Mouse (Mus musculus) heart, adult 2 months (tissue): ENCODE measurements around the gene Mtus2. TPM values are rescaled to one million over a fixed set of nuclear protein-coding genes. Genes with fewer than 3 reads are reported as not detected.

Experiments used
- DNase-seq, 2 experiments: peaks; one replicate each; pipeline ENCODE4 v3.0.0; 2021
- H3K27ac ChIP-seq: fragments of 200-600 bp; 2 replicates; pipeline ENCODE4 v1.8.1; 2022
- H3K27me3 ChIP-seq: fragments of 200-500 bp; 2 replicates; pipeline ENCODE4 v1.6.1; 2012; ENCODE audit warnings: mild to moderate bottlenecking, low read length, inconsistent platforms, mixed read lengths; ENCODE audit not compliant: control insufficient read depth, insufficient read depth
- H3K36me3 ChIP-seq: fragments of 200-500 bp; 2 replicates; pipeline ENCODE4 v1.6.1; 2012; ENCODE audit warnings: low read length, inconsistent platforms; ENCODE audit not compliant: control insufficient read depth, insufficient read depth
- H3K4me1 ChIP-seq: fragments of 200-500 bp; 2 replicates; pipeline ENCODE4 v1.6.1; 2011; ENCODE audit warnings: low read length; ENCODE audit not compliant: control insufficient read depth, insufficient read depth
- H3K4me3 ChIP-seq: fragments of 200-600 bp; 2 replicates; pipeline ENCODE4 v1.8.1; 2022
- H3K79me2 ChIP-seq: fragments of 200-500 bp; replicated peaks from 2 replicates; pipeline ENCODE4 v1.6.1; 2012; ENCODE audit warnings: mild to moderate bottlenecking, inconsistent platforms, low read length, moderate library complexity, mixed read lengths; ENCODE audit not compliant: control insufficient read depth, insufficient read depth
- H3K9ac ChIP-seq: fragments of 200-500 bp; 2 replicates; pipeline ENCODE4 v1.6.1; 2012; ENCODE audit warnings: low read depth, mild to moderate bottlenecking, control low read depth, inconsistent platforms, low read length, mixed read lengths
- CTCF ChIP-seq: fragments of 200-600 bp; IDR thresholded peaks from 2 replicates; pipeline ENCODE4 v1.8.1; 2022; ENCODE audit warnings: antibody characterized with exemption, mild to moderate bottlenecking, moderate library complexity
- EP300 ChIP-seq: fragments of 200-500 bp; IDR thresholded peaks from 2 replicates; pipeline ENCODE4 v1.6.1; 2011; ENCODE audit warnings: low read depth, low read length, control low read depth; ENCODE audit not compliant: insufficient read depth
- POLR2A ChIP-seq: fragments of 200-500 bp; IDR thresholded peaks from 2 replicates; pipeline ENCODE4 v1.6.1; 2011; ENCODE audit warnings: mild to moderate bottlenecking, low read depth, low read length, control low read depth; ENCODE audit not compliant: insufficient read depth
- WGBS: fragments of 180-500 bp; shearing (Covaris S2); methylation state at CpG from one replicate; pipeline ENCODE4 v1.1.7; 2018; 5-methylcytosine and 5-hydroxymethylcytosine counted together
- intact Hi-C: fragments of 180-260 bp; cut with DNase I; formaldehyde crosslinking; loops from one replicate; pipeline ENCODE4 v1.15.1; 2025
- polyA plus RNA-seq: library from polyadenylated mRNA; depleted of rRNA; stranded (reverse); fragments of >200 nt; gene quantifications from 2 replicates; pipeline ENCODE4 v1.2.3, GENCODE M21; 2012
- total RNA-seq, 2 experiments: library from RNA; stranded (reverse); gene quantifications; 2 replicates each; pipeline ENCODE4 v1.2.3; 2021

Mtus2 gene
- total and polyA plus RNA-seq, 3 experiments = 53.5 to 109 (median 96.9) TPM

GRCm38 (mm10) chr5:147955671-147956070 is 1.4 kb upstream of the Mtus2 start:
- H3K27ac ChIP-seq = no peak overlapping the region
- H3K9ac ChIP-seq = no peak overlapping the region
- TF ChIP-seq CTCF (no peak), POLR2A (no peak), EP300 (no peak)
- WGBS = 38% methylated on average over 5 of the region's 5 CpGs
- DNase-seq = no peak
- H3K4me3 ChIP-seq = no peak overlapping the region
- peaks cover 4% of the 10 kb centered on the region; the same call in 1 of the 2 replicates for H3K27me3 ChIP-seq
- no peaks in the 10 kb centered on the region for H3K36me3 ChIP-seq
- H3K79me2 ChIP-seq = no peaks in the 10 kb centered on the region
- intact Hi-C loops = loop anchor here (2.0 kb wide), 1 partner anchor 285 kb away; no protein-coding TSS in a partner anchor
- peaks cover 1% of the 10 kb centered on the region for H3K4me1 ChIP-seq

GRCm38 (mm10) chr5:147956421-147956820 is 699 bp upstream of the Mtus2 start:
- intact Hi-C loops = loop anchor here (2.0 kb wide), 1 partner anchor 284 kb away; no protein-coding TSS in a partner anchor
- H3K4me1 ChIP-seq = peaks cover 1% of the 10 kb centered on the region
- no peak overlapping the region for H3K9ac ChIP-seq
- no peak for DNase-seq
- H3K79me2 ChIP-seq = no peaks in the 10 kb centered on the region
- no peak overlapping the region for H3K27ac ChIP-seq
- H3K27me3 ChIP-seq = peaks cover 4% of the 10 kb centered on the region; the same call in 1 of the 2 replicates
- H3K4me3 ChIP-seq = no peak overlapping the region
- WGBS = 5% methylated on average over 11 of the region's 11 CpGs
- TF ChIP-seq POLR2A = no peak
- TF ChIP-seq CTCF = no peak
- no peak for TF ChIP-seq EP300
- H3K36me3 ChIP-seq = no peaks in the 10 kb centered on the region

- DNase-seq = peak; percentile 62 to 67
- H3K9ac ChIP-seq = peak overlapping the region; percentile 56
- H3K36me3 ChIP-seq = no peaks in the 10 kb centered on the region
- TF ChIP-seq POLR2A (no peak), EP300 (no peak), CTCF (no peak)
- whole genome bisulfite sequencing = 1% methylated on average over 42 of the region's 42 CpGs
- intact Hi-C loops = loop anchor here (2.0 kb wide), 1 partner anchor 283 kb away; no protein-coding TSS in a partner anchor
- H3K4me1 ChIP-seq = peaks cover 1% of the 10 kb centered on the region
- H3K4me3 ChIP-seq = peak overlapping the region; percentile 53
- peaks cover 4% of the 10 kb centered on the region; the same call in 1 of the 2 replicates for H3K27me3 ChIP-seq
- no peaks in the 10 kb centered on the region for H3K79me2 ChIP-seq
- H3K27ac ChIP-seq = peak overlapping the region; percentile 9; the same call in 1 of the 2 replicates
Observed at GRCm38 (mm10) chr5:147957592-147958271, 612 bp downstream of the Mtus2 start.

GRCm38 (mm10) chr5:147958552-147958951 is 1.4 kb downstream of the Mtus2 start:
- no peaks in the 10 kb centered on the region for H3K36me3 ChIP-seq
- H3K79me2 ChIP-seq = no peaks in the 10 kb centered on the region
- WGBS = 46% methylated on average over 13 of the region's 13 CpGs
- DNase-seq = no peak
- TF ChIP-seq POLR2A (no peak), CTCF (no peak), EP300 (no peak)
- no peak overlapping the region for H3K27ac ChIP-seq
- peaks cover 4% of the 10 kb centered on the region; the same call in 1 of the 2 replicates for H3K27me3 ChIP-seq
- no peak overlapping the region for H3K4me3 ChIP-seq
- intact Hi-C loops = no loop called here
- peak overlapping the region; percentile 44; the same call in 1 of the 2 replicates for H3K9ac ChIP-seq
- peaks cover 1% of the 10 kb centered on the region for H3K4me1 ChIP-seq

- 22% methylated on average over 5 of the region's 5 CpGs for WGBS
- Histone ChIP-seq H3K4me1 (peaks cover 1% of the 10 kb centered on the region), H3K27ac (no peak overlapping the region), H3K9ac (no peak overlapping the region), H3K79me2 (no peaks in the 10 kb centered on the region), H3K36me3 (no peaks in the 10 kb centered on the region), H3K4me3 (no peak overlapping the region), H3K27me3 (peaks cover 4% of the 10 kb centered on the region; the same call in 1 of the 2 replicates)
- intact Hi-C loops = no loop called here
- TF ChIP-seq EP300 = no peak
- no peak for TF ChIP-seq CTCF
- TF ChIP-seq POLR2A = no peak
- DNase-seq = no peak
Observed at GRCm38 (mm10) chr5:147959088-147959487, 2.0 kb downstream of the Mtus2 start.

GRCm38 (mm10) chr5:147960793-147961192 is 3.7 kb downstream of the Mtus2 start:
- no peak overlapping the region for H3K4me3 ChIP-seq
- H3K79me2 ChIP-seq = no peaks in the 10 kb centered on the region
- intact Hi-C loops = loop anchor here (5.0 kb wide), 1 partner anchor 67 kb away; no protein-coding TSS in a partner anchor
- H3K9ac ChIP-seq = no peak overlapping the region
- DNase-seq = no peak
- no peaks in the 10 kb centered on the region for H3K36me3 ChIP-seq
- no peak overlapping the region for H3K27ac ChIP-seq
- peaks cover 4% of the 10 kb centered on the region; the same call in 1 of the 2 replicates for H3K27me3 ChIP-seq
- WGBS = 93% methylated on average over 1 of the region's 1 CpGs
- TF ChIP-seq CTCF (peak; percentile 33), EP300 (no peak), POLR2A (no peak)
- peaks cover 1% of the 10 kb centered on the region for H3K4me1 ChIP-seq
